Mouse (Mus musculus) bone marrow macrophage, adult 2 months (primary cell): ENCODE data around the gene Grk6.

Experiments
- CTCF ChIP-seq: IDR thresholded peaks from 2 replicates; pipeline ENCODE4 v1.5.1; 2012; ENCODE audit warnings: low read depth, mild to moderate bottlenecking, low read length, moderate library complexity
- POLR2A ChIP-seq: IDR thresholded peaks from 2 replicates; pipeline ENCODE4 v1.6.1; 2012; ENCODE audit warnings: mild to moderate bottlenecking, low read depth, low read length, borderline replicate concordance

GRCm38 (mm10) chr13:55407341-55407740 lies 37.5 kb upstream of the Grk6 start:
- TF ChIP-seq POLR2A (no peak), CTCF (no peak)
